Mouse (Mus musculus): ENCODE measurements at regions not wholly inside any gene's neighbourhood (a gene's known extent, or its start where the extent isn't known, plus 50 kb on each side); places are given as distances from the start of the nearest gene placed in this dataset.

DNA sequence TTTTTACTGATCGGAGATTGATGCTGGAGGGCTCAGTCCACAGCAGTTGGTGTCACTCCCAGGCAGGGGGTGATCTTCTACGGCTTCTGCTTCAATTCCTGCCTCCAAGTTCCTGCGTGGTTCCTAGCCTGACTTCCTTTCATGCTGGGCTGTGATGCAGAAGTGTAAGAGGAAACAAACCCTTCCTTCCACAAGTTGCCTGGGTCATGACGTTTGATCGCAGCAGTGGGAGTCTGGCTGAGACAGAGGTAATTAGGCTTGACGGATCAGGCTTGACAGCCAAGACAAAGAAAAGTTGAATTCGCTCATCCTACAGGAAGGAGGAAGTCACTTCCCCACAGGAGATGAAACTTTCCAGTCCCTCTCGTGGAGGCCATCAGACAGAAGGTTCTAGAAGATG is 77.2 kb upstream of the Ralgps2 start:
- ATAC-seq (replicated peaks; ENCODE audit: low FRiP score, poor library complexity, severe bottlenecking), result no peak

DNA sequence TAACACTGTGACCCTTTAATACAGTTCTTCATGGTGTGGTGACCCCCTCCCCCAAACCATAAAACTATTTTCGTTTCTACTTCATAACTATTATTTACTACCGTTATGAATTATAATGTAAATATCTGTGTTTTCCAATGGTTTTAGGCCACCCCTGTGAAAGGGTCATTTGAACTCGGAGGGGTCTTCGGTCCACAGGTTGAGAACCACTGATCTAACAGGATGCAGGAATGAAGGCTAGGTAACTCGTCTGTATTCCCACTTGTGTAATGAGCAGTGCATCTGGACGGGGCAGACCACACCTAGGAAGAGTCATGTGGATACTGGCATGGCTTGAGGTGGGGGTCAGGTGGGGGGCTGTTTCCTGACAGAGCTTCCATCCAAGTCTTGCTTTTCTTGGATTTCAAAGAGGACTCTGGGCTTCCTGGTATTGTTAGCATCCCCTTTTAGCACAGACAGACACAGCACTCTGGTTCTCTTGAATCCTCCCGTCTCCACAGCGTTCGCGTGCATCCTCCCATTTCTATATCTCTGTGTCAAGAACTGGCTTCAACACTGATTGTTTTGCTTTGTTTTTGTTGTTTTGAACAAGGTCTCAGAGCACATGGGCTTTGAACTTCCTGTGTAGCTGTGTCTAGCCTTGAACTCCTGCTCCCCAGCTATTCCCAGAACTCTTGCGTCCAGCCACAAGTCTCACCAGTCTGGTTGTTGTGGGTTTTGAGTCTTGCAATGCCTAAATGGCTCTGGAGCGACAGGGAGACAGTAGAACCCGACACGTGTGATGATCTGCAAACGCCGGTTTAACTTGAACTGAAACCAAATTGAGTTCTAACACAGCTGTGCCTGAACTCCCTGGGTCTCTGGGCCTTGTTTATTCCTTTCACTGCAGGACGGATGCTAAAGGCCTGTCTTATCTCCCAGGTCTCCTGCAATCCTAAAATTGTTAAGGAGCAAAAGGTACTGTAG is 75.4 kb upstream of the Ralgps2 start:
- ATAC-seq (replicated peaks; ENCODE audit: low FRiP score, poor library complexity, severe bottlenecking), result no peak

DNA sequence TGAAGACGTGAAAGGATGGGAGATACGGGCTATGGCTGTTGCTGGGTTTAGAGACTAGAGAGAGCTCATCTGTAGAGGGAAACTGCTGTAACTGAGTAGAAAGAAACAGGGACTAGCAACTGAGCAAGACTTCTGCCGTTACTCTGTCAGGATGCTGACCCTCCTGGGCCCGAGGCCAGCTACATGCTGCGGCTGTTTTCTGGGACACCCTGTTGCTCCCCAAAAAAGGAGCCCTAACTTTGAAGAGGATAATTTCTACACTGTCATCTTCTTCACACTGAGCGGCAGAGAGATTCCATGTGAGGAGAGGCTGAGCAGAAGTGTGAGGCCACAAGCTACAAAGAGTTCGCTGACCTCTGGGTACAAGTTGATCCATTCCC is 74.2 kb upstream of the Ralgps2 start:
- no peak for ATAC-seq (replicated peaks; ENCODE audit: low FRiP score, poor library complexity, severe bottlenecking)

DNA sequence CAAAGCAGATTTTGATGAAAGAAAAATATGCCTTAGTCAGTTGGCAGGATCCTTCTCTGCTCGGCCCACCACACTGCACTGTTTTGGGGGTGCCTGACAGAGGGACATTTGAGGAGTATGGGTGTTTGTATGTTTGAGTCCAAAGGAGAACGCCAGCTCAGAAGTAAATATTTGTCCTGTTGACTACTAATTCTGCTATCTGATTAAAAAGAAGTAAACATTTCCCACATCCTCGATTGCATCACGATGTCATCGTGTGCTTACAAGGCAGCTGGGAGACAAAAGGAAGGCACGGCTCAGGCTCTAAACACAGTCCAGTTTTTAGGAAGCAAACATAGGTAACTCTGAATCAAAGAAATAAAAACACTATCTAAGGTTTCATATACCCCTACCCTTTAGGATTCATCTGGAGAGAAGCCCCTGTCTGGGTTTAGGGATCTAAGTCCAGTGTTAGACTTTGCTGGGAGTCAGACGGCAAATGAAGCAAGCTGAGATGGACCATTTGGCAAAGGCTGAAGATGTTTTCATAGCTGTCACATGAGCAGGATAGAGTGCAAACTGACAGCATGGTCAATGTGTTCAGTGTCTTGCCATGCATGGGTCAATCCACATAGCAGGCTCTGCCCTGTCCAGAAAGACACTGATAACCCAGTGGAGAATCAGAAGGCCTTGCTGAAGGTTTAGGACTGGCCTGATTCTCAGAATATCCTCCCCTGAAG is 73.7 kb upstream of the Ralgps2 start:
- no peak for ATAC-seq (replicated peaks; ENCODE audit: low FRiP score, poor library complexity, severe bottlenecking)

DNA sequence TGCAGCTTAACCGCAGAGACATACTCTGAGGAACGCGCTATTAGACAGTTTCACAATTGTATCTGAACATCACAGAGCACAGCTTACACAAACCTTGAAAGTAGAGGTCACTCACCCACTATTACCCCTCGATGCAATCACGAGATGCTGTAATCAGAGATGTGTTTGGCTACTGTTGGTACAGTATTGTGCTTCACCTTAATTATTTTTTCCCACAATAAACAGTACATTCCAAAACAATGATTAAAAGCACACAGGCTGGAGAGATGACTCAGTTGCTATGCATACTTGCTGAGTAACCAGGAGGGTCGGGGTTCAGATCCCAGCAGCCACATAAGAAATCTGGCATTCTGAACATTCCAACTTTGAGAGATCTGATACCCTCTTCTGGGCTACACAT is 71.8 kb upstream of the Ralgps2 start:
- ATAC-seq (replicated peaks; ENCODE audit: low FRiP score, poor library complexity, severe bottlenecking), result no peak

DNA sequence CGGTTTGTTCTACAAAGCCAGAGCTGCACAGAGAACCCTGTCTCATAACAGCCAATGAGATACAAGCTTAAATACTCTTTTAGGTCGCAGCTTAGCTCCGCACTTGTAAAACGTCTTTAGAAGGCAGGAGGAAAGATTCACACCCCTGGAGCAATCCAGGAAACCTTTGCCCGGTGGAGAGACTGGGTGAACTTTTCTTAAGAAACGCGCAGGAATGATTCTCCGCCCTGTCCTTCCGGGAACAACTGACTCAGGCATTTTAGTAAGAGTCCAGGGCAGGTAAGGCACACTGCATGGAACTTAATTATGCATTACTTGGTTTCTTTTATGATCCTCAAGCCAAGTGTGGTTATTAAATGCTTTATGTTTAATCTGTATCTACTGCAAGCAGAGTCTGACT is 70.0 kb upstream of the Ralgps2 start:
- no peak for ATAC-seq (replicated peaks; ENCODE audit: low FRiP score, poor library complexity, severe bottlenecking)

DNA sequence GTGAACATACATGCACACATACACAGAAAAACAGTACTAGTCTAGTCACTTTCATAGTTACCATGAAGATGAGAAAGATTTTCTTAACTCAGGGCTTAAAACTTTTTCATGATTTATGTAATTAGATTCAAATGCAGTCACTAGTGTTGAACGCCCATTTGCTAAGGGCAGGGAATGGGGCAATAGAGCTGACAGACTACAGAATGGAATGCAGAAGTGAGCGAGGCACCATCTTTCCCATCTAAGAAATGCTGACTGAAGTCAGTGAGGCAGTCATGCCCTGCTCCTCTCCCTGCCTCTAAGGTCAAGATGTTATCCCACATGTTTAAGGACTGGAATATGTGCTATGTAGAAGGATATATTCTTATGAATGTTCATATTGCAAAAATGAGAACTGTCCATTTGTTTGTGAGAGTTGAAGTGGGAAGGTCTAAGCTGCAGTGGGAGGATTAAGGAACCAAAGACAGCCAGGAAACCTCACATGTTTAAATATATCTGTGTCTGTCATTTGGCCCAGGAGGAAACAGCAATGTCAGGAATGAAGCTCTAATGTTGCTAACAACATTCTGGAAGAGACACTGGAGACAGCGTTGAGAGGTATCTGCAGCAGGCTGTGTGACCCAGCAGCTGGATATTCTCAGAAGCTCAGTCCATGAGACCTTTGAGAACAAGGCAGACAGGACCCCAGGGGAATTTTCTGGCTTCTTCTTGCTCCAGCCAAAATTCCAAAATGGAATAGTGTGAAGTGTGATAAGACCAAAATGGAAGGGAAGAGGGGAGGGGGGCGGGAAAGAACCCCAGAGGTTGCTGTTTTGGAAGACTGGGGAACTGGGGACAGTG is 68.7 kb upstream of the Ralgps2 start:
- no peak for ATAC-seq (replicated peaks; ENCODE audit: low FRiP score, poor library complexity, severe bottlenecking)

DNA sequence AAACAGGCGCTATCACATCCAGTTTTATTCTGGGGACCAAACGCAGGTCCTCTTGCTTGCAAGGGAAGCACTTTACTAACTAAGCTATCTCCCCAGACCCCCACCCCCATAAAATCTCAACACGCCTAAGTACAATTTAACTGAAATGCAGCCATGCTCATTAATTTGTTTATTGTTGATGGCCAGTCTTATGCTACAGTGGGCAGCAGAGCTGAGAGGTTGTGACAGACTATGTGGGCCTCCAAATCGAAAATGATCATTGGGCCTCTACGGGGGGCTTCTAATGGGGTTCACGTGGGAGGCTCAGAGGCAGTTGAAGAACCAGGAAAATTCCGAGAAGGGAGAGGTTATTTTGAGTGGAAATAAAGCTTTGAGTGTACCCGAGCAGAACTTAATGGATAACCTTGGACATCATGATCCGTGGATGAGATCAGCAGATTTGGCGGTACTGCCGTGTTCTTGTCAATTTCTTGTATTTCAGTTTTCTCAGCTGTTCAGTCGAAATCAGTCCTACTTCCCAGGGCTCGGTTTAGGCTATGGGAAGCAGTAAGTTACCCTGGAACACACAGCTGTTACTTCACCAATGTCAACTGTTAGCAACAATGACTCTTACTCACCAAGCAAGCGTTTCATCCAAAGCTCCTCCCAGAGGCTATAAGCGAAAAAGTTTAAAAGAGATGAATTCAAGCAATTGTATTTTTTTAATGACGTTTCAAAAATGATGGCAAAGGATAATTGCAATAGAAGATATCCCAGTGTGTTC is 65.1 kb upstream of the Ralgps2 start:
- no peak for ATAC-seq (replicated peaks; ENCODE audit: low FRiP score, poor library complexity, severe bottlenecking)

DNA sequence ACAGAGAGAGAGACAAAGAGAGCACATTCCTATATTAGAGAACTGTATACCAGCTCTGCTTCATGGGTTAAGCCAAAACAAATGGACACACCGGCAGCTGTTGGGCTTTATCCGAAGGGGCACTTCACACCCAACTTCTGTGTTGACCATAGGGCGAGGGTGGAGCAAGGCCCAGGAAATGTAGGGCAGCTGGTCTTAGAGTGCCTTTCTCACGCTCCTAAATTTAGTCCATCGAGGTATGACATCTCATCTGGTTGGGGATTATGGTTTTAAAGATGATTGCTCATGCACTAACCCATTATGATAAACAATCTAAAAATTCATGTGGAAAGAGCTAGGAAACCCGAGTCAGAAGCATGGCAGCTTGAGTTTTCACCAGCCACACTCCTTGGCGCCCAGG is 63.6 kb upstream of the Ralgps2 start:
- no peak for ATAC-seq (replicated peaks; ENCODE audit: low FRiP score, poor library complexity, severe bottlenecking)

DNA sequence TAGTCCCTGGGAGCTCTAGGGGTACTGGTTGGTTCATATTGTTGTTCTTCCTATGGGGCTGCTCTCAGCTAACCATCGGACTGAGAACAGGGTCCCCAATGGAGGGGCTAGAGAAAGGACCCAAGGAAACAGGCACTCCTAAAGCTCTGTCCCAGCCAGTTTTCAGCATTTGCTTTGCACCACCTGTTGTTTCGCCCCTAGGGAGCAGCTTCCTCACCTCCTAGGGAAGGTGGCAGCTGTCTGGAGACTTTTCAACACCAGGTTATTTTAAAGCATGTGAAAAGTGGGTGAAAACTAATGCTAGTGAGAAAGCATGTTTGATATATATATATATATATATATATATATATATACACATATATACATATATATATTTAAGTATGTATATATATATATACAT is 62.8 kb upstream of the Ralgps2 start:
- ATAC-seq (replicated peaks; ENCODE audit: low FRiP score, poor library complexity, severe bottlenecking), result no peak

DNA sequence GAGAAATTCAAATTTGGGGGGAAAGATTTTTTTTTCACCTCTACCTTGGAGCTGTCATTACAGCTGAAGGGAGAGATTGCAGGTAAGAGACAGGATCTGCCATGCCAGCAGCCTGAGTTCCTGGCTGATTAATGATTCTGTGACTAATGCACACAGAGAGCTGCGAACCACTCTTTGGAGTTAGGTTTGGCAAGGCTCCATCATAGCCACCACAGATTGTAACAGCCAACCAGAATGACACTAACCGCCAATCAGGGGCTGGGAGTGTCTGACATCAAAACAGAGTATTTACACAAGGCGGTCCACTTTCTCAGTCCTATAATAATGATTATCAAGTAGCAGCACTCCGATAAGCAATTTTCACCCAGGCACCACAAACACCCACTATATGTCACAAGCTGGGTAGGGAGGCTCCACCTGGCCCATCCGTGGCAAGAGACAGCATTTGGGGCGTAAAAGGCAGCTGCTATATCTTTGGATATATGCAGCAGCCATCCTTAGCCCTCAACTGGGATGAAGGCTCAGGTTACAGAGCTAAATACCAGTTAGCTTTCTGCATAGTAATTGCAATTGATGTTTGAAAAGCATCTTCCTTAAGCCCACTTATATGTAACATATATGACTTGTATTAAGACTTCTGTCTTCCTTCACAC is 61.7 kb upstream of the Ralgps2 start:
- no peak for ATAC-seq (replicated peaks; ENCODE audit: low FRiP score, poor library complexity, severe bottlenecking)

DNA sequence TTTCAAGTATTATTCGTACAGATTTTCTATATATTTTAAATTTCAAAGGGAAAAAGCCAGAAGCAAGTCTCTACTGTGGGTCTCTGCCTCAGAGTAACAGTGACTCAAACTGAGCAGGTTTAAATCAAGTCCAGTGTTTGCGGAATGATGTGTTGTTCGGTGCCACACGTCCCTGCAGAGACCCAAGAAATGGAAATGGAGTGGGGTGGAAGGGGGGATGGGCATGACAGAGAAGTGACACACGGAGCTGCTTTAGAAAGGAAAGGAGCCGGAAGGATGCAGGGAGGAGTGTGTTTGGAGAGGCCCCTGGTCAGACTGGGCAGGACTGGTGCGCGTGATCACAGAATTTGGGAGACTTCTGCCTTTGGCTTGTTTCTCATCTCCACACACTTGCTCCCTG is 60.5 kb upstream of the Ralgps2 start:
- no peak for ATAC-seq (replicated peaks; ENCODE audit: low FRiP score, poor library complexity, severe bottlenecking)

DNA sequence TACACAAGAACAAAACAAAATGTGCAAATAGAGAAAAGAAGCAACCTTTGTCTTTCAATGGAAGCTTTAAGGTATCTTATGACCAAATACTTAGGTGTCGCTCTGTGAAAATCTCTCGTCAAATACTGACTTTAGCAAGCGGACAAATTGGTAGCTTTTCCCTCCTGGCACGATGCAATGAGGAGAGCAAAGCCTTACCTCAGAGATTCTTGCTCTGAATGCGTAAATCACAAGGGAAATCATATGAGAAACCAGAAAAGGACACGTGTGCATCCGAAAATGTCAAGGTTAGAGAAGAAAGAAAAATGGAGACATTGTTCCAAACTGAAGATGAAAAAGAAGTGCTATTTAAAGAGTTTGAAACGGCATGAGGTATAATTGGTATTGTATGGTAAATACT is 59.8 kb upstream of the Ralgps2 start:
- no peak for ATAC-seq (replicated peaks; ENCODE audit: low FRiP score, poor library complexity, severe bottlenecking)

DNA sequence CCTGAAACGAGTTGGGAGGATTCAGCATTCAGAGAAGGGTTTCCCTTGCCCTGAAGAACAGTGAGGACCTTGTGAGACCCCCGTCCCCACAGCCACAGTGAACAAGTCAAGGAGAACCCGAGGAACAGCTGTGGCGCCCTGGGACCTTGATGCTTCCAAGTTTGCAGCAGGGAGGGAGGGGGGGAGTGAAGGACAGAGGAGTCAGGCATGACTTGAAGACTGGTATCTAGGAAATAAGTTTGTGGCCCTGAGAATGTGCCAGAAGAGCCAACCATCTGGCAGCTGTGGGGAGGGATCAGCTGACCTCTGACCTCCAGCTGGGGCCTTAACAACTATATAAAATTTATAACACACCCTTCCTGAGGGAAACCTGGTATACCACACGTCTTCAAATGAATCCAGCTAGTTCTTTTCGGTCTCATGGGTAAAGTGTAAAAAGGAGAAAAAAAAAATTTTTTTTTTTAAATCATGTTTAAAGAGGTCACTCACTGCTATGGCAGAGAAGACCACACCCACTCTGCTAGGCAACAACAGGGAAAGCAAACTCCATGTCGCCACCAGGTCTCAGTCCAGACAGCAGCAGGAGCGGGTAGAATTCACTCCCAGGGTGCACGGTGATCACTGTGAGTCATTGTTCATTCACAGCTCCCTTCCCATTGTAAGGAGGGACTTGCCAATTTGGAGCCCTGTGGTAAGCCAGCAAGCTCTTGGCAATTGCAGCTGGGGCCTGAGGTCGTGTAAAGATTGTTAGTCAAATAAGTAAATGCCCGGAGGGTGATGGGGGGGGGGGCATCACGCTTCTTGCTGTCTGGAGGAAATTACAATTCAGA is 58.3 kb upstream of the Ralgps2 start:
- ATAC-seq (replicated peaks; ENCODE audit: low FRiP score, poor library complexity, severe bottlenecking), result no peak

DNA sequence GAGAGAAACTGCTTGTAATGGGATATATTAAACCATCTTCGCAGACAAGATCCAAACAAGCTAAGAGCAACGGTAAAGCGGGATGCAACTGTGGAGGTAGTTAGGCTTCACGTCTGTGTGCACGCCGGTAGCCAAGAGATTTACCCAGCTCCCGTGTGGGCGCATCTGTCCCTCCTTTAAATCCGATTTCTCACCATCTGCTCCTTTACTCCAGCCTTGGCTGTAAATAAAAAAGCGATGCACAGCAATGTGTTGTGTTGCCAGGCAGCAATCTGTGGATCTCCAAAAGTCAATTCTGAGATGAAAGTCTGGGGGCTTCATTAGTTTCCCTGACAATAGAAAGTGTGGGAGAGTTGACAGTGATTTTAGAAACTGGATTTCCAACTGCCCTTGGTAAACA is 57.6 kb upstream of the Ralgps2 start:
- ATAC-seq (replicated peaks; ENCODE audit: low FRiP score, poor library complexity, severe bottlenecking), result no peak

DNA sequence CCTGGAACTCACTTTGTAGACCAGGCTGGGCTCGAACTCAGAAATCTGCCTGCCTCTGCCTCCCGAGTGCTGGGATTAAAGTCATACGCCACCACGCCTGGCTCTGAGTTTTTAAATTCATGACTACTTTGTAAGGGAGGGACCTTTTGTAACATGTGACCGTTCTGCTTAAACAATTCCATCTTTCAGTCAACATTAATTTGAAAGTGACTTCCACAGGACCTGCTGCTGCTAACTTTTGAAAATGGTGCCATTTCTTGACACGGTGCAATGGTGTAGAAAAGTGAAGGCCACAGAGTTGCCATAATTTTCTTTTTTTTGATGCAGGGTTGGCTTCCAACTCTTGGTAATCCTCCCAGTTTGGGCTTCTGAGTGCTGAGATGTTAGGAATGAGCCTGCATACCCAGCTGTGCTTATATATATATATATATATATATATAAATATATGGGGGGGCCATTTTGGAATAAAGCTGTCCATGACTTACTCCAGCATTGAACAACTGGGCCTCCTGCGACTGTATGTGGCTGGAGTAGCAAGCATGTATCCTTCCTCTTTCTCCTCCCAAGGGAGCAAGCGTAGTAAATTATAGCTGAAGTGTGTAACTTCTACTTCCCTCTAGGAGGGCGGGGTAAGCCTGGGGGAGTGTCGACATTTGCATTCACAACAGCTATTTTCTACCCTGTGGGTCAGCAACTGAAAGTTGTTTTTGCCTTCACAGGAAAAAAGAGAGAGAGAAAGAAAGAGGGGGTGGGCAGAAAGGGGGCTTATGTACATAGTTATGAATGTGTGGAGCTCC is 56.9 kb upstream of the Ralgps2 start:
- ATAC-seq (replicated peaks; ENCODE audit: low FRiP score, poor library complexity, severe bottlenecking), result no peak

DNA sequence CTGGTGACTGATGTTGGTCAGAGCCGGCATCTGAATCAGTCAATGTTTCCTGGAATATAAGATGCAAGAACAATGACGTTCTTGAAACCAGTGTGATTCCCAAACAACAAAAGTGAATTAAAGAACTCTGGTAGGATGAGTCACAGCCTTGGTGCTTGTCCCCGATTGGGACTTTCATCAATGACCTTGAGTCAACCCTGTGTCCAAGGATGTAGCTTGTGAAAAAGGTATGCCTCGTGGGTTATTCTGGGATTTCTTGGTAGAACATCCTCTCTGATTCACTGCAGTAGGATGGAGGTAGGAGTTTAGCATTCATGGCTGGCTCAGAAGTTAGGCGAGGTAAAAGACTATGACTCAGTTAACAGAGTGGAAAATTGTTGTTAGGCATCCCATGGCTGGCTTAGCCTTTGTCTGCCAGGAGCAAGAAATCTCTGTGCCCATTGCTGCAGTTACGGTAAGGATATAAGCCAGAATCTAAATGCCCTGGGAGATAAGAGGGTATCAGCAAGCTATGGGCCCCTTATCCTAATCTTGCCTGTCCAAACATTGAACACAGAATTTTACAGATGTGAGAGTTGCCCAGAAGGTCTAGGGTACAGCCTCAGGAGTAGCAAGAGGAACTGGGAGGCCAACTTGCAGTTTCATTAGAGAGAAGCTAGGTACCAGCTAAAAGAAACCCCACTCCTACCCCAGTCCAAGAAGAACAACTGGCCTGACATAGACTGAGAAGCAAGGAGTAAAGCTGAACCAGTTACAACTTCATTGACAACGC is 55.9 kb upstream of the Ralgps2 start:
- ATAC-seq (replicated peaks; ENCODE audit: low FRiP score, poor library complexity, severe bottlenecking), result no peak
